Mouse (Mus musculus) hindbrain, postnatal 0 days (tissue): Measurements from ENCODE around the gene E2f2. TPM values are rescaled to one million over a fixed set of nuclear protein-coding genes. Genes with fewer than 3 reads are reported as not detected.

Experiments used
- ATAC-seq: fragments of 200-750 bp; cut with Nextera tagmentation; 2 replicates; pipeline ENCODE4 v1.8.0; 2017; ENCODE audit warnings: mild to moderate bottlenecking, moderate TSS enrichment, moderate library complexity
- DNase-seq: peaks from one replicate; pipeline ENCODE4 v3.0.0-alpha.2; 2015; ENCODE audit warnings: low spot score
- H3K27ac ChIP-seq: fragments of 300-500 bp; sonication (generic); 2 replicates; pipeline ENCODE4 v1.5.1; 2014; ENCODE audit warnings: mild to moderate bottlenecking
- H3K27me3 ChIP-seq: fragments of 300-500 bp; sonication (generic); 2 replicates; pipeline ENCODE4 v1.6.1; 2014; ENCODE audit warnings: low read length, mixed read lengths; ENCODE audit not compliant: insufficient read depth
- H3K36me3 ChIP-seq: fragments of 300-500 bp; sonication (generic); 2 replicates; pipeline ENCODE4 v1.6.1; 2014; ENCODE audit warnings: low read length, mixed read lengths; ENCODE audit not compliant: insufficient read depth
- H3K4me1 ChIP-seq: fragments of 300-500 bp; sonication (generic); 2 replicates; pipeline ENCODE4 v1.6.1; 2014; ENCODE audit warnings: antibody characterized with exemption, low read length, mixed read lengths; ENCODE audit not compliant: insufficient read depth
- H3K4me2 ChIP-seq: fragments of 300-500 bp; sonication (generic); 2 replicates; pipeline ENCODE4 v1.6.1; 2014; ENCODE audit warnings: low read depth, mild to moderate bottlenecking, low read length, moderate library complexity, mixed read lengths
- H3K4me3 ChIP-seq: fragments of 300-500 bp; sonication (generic); 2 replicates; pipeline ENCODE4 v1.5.1; 2014; ENCODE audit warnings: low read length
- H3K9ac ChIP-seq: fragments of 300-500 bp; sonication (generic); replicated peaks from 2 replicates; pipeline ENCODE4 v1.6.1; 2014; ENCODE audit warnings: mild to moderate bottlenecking, low read length, moderate library complexity, mixed read lengths
- H3K9me3 ChIP-seq: fragments of 300-500 bp; sonication (generic); 2 replicates; pipeline ENCODE4 v1.6.1; 2016; ENCODE audit warnings: low read length, mixed read lengths
- CTCF ChIP-seq: IDR thresholded peaks from 2 replicates; pipeline ENCODE4 v1.5.1; 2016; ENCODE audit warnings: antibody characterized with exemption, control low read depth, low read depth
- WGBS: fragments of 180-500 bp; shearing (Covaris S2); extraction: QIAGEN DNeasy Blood & Tissue Kit; methylation state at CpG from one replicate; pipeline ENCODE4 v1.1.7; 2014; 5-methylcytosine and 5-hydroxymethylcytosine counted together
- polyA plus RNA-seq: library from polyadenylated mRNA; unstranded; fragments of >200 nt; fragmentation: Nextera tagmentation; extraction: Ambion mirVana; gene quantifications from 2 replicates; pipeline ENCODE4 v1.2.1, GENCODE M21; 2015
- total RNA-seq: library from RNA; depleted of rRNA; stranded (reverse); fragments of >200 nt; gene quantifications from 2 replicates; pipeline ENCODE4 v1.2.3, GENCODE M21; 2014

The E2f2 gene
- total and polyA plus RNA-seq, 2 experiments from 2014 or later = 2.4 to 3.7 TPM

DNA sequence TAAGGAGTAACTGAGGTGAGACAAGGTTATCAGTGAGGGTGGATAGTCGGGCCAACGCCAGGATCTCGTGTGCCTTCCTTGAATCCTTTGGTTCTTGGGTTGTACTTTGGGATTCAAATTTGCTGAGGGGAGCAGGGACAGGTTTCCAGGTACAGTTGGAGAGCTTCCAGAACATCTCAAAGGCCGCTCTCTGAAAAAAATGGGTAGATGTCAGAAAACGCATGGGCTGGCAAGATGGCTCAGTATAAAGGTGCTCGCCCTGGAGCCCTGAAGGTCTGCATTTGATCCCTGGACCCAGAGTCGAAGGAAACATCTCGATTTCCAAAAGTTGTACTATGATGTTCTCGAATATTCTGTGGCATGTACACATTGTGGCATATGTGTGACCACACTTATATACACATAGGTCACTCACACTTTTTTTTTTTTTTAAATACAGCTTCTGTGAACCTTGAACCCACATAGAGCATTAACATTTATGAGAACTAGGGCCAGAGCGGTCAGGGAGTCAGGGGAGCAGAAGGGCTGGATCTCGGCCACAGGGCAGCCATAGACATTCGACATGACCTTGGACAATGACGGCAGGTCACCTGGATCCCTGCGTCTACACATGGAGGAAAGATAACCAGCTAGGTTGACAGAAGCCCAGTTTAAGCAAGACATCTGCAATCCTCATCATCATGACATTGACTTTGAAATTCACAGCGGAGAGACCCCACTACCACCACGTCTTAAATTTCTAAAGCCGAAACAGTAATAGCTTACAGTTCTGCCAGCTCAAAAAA, 32.7 kb upstream of the E2f2 start:
- H3K36me3 ChIP-seq = no peaks in the 10 kb centered on the region
- no peak for TF ChIP-seq CTCF
- H3K4me1 ChIP-seq = peaks cover 23% of the 10 kb centered on the region
- H3K4me2 ChIP-seq = peak overlapping the region; percentile 58
- peak overlapping the region; percentile 83 for H3K27ac ChIP-seq
- WGBS = 53% methylated on average over 17 of the region's 17 CpGs
- H3K9me3 ChIP-seq = no peaks in the 10 kb centered on the region
- DNase-seq = no peak
- H3K27me3 ChIP-seq = 0 out of 2 replicates have a peak, but pooled peaks cover 5% of the 10 kb centered on the region
- no peak overlapping the region for H3K9ac ChIP-seq
- ATAC-seq = no peak
- 0 out of 2 replicates have a peak overlapping the region, but pooled peaks have one; percentile 25 for H3K4me3 ChIP-seq

DNA sequence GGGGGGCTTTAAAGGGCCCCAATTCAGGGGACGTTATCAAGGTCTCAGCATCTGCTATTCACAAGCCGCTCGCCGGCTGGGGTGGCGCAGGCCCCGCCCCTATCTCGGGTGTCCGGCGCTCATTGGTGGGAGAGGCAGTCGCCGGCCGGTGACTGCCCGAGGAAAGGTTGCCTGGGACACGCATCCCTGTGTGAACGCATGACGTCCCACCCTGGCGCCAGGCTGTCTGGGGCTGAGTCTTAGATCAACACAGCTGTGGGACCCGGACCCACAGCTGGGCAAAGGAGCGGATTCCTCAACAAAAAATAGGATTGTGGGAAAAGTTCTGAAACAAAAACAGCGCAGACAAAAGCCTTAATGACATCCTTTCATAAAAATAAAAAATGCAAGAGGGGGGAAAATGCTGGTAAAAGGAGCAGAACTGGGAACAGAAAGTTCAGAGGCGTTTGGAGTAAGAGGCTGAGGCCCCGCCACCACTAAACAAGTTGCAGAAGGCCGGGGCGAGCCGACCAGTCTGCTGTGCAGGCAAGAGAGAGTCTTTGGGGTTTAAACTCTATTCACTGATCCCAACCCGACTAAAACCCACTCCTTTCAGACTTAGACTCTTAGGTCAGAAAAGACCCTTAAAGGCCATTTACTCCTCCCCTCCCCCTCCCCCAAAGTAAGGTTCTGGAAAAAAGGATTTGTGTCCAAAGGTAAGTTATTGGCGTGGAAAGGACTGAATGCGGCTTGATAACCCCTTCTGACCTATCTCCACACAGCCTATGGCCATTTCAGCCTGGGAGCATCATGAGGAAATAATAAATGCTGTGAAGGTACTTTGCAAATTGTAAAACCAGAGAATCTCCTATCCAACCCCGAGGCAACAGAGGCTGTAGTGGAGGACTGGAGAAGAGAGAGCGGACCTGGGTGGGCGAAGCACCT, 31.6 kb upstream of the E2f2 start:
- Histone ChIP-seq H3K9me3 (no peaks in the 10 kb centered on the region), H3K27ac (peak overlapping the region; percentile 83), H3K27me3 (peaks cover 7% of the 10 kb centered on the region; the same call in 1 of the 2 replicates), H3K4me1 (peaks cover 18% of the 10 kb centered on the region; the same call in 1 of the 2 replicates), H3K9ac (no peak overlapping the region), H3K4me3 (peak overlapping the region; percentile 25), H3K4me2 (peak overlapping the region; percentile 58), H3K36me3 (no peaks in the 10 kb centered on the region)
- peak; percentile 91 for ATAC-seq
- DNase-seq = peak; percentile 92
- peak; percentile 41 for TF ChIP-seq CTCF
- 7% methylated on average over 31 of the region's 31 CpGs for WGBS

DNA sequence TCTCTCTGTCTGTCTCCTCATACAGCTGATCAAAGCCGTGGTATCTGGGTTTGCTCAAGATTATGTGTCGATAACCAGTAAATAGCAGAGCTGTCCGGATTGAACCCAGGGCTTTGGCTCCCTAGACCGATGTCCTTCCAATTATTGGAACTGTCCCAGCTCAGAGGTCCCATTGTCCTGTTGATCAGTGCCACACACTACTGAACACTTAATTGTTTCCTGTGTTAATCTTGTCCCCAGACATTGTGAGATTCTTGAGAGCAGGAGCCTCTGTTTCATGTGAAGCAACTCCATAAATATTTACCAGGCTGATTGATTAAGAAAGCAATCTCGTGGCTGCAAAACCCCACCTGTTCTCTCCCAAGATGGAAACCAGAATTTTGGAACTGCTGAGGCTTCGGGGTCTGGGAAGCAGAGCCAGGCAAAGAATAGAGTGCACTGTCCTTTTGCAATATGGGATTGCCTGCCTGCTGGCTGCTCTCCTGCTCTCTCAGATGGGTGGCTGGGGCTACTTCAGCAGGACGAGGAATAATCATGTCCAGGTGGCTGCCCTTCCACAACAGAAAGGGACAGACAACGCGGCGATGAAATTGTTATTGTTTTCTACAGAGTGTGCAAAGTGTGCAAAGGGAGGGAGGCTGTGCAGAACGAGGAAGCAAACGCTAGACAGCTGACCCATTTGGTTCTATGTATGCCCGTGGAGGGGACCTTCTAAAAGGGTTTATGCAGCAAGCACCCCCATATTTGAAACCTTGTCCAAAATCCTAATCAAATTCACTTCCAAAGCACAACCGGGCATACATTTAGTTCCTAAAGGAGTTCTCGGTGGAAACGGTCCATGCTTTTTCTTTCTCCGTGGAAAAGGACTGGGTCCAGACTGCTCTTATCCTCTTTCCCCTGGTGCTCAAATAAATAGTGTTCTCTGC, 29.7 kb upstream of the E2f2 start:
- no peak for TF ChIP-seq CTCF
- H3K27ac ChIP-seq = peak overlapping the region; percentile 76
- no peak for ATAC-seq
- H3K27me3 ChIP-seq = peaks cover 19% of the 10 kb centered on the region
- no peaks in the 10 kb centered on the region for H3K9me3 ChIP-seq
- H3K4me3 ChIP-seq = peak overlapping the region; percentile 55; the same call in 1 of the 2 replicates
- H3K4me1 ChIP-seq = 0 out of 2 replicates have a peak, but pooled peaks cover 13% of the 10 kb centered on the region
- WGBS = 11% methylated on average over 17 of the region's 17 CpGs
- no peak overlapping the region for H3K9ac ChIP-seq
- no peak for DNase-seq
- peak overlapping the region; percentile 62 for H3K4me2 ChIP-seq
- no peaks in the 10 kb centered on the region for H3K36me3 ChIP-seq

DNA sequence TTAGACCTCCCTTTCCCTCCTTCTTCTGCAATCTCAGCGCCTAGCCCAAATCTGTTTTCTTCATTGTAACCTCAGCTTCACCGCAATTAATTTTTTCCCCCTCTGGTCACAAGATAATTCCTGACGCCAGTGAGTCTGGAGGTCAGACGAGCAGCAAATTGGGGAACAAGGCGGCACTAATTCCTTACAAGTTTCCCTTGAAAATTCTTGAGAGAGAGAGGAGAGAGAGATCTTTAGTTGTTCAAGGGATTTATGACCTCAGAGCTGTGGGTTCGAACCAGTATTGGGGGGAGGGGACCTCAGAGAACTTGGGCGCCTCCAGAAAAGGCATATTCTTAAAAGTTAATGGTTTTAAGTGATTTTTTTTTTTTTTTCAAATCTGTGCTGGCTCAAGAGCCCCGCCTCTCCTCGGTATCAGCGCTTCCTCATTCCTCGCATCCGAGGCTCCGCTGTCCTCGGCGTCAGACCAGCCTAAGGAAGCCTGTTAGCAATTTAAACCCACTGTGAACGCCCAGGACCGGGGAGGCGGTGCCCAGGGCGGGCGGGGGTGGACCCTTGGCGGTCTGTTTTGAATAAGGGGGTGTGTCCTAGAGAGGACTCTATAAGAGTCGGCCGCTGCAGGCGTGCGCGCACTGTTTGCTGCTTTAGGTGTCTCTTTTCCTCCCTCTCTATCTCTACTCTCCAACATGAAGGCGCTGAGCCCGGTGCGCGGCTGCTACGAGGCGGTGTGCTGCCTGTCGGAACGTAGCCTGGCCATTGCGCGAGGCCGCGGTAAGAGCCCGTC, 28.8 kb upstream of the E2f2 start, which contains the start of gene Id3:
Gene Id3, plus strand, starts transcription at position 305 of the 784 bp plus-strand sequence.
- Histone ChIP-seq H3K9ac (peak within 1 kb of the TSS; percentile 70), H3K4me2 (peak within 1 kb of the TSS; percentile 62), H3K4me3 (peak within 1 kb of the TSS; percentile 55), H3K27me3 (peaks cover 19% of the 10 kb centered on the region), H3K4me1 (peaks cover 15% of the 10 kb centered on the region; the same call in 1 of the 2 replicates), H3K9me3 (no peaks in the 10 kb centered on the region), H3K27ac (peak within 1 kb of the TSS; percentile 80), H3K36me3 (no peaks in the 10 kb centered on the region)
- ATAC-seq = peak; percentile 85
- peak; percentile 88 for DNase-seq
- TF ChIP-seq CTCF = no peak
- WGBS = under 1% methylated on average over 39 of the region's 39 CpGs

DNA sequence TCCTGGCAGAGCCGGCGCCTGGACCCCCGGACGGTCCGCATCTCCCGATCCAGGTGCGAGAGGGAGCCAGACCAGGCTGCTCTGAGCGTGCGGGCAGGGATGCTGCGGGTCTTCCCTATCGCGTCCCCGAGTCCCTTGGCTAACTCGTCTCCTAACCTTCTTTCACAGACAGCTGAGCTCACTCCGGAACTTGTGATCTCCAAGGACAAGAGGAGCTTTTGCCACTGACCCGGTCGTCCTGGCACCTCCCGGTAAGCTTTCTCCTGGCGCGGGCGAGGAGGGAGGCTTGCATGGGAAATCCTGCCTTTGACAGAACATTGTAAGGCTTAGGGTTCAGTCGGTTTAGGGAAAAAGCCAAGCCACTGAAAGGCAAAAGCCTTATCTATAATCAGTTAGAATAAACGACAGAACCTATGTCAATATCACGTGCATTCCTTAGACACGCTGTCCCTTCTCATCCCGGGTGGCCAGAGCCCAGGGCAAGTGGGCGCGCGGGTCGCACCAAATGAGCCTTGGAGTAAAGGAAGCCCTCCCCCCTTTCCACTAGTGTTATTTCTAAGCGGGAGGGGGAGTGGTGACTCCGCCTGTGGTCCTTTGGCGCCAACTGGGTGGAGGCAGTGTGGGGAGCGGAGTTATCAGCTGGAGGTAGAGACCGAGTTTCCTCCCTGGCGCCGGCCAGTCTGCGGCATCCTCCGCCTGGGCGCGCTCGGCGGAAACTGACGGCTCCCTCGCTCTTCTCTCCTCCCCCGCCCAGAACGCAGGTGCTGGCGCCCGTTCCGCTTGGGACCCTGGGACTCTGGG, 27.9 kb upstream of the E2f2 start:
- Histone ChIP-seq H3K4me1 (peaks cover 16% of the 10 kb centered on the region; the same call in 1 of the 2 replicates), H3K36me3 (no peaks in the 10 kb centered on the region), H3K4me3 (peak overlapping the region; percentile 55), H3K4me2 (peak overlapping the region; percentile 62), H3K27ac (peak overlapping the region; percentile 80), H3K9me3 (no peaks in the 10 kb centered on the region), H3K9ac (peak overlapping the region; percentile 70), H3K27me3 (peaks cover 19% of the 10 kb centered on the region)
- no peak for TF ChIP-seq CTCF
- DNase-seq (peak; percentile 42), ATAC-seq (no peak)
- WGBS = under 1% methylated on average over 50 of the region's 50 CpGs
